Mouse (Mus musculus): ENCODE results near the gene Flywch1. TPM values are rescaled to one million over a fixed set of nuclear protein-coding genes. Genes with fewer than 3 reads are reported as not detected.
"Not testable (repeated sequence)": the region's sequence is repeated elsewhere in the genome, so short reads cannot be mapped to it uniquely, and the experiment has no call there.

Gene Flywch1
- polyA plus RNA-seq, 1 experiment from 2014 or later, result 95.6 TPM

- no peaks in the 10 kb centered on the region for H3K4me1 ChIP-seq
- no peak overlapping the region for H3K4me3 ChIP-seq
- no peak for ATAC-seq (ENCODE audit: insufficient number of reproducible peaks, insufficient read depth, low FRiP score, low TSS enrichment, low read depth)
- 78% methylated on average over 10 of the region's 10 CpGs for WGBS
- H3K9ac ChIP-seq, result no peak overlapping the region
- H3K9me3 ChIP-seq, result no peaks in the 10 kb centered on the region
- peaks cover 17% of the 10 kb centered on the region for H3K36me3 ChIP-seq
- no peak overlapping the region for H3K4me2 ChIP-seq
- no peak overlapping the region for H3K27ac ChIP-seq
- H3K27me3 ChIP-seq, result no peaks in the 10 kb centered on the region
Measured at GRCm38 (mm10) chr17:23776216-23776615, 4.8 kb upstream of the Flywch1 start.

GRCm38 (mm10) chr17:23774090-23774489 is 2.7 kb upstream of the Flywch1 start:
- peaks cover 11% of the 10 kb centered on the region for H3K36me3 ChIP-seq
- no peaks in the 10 kb centered on the region for H3K27me3 ChIP-seq
- no peak overlapping the region for H3K27ac ChIP-seq
- H3K9me3 ChIP-seq, result no peaks in the 10 kb centered on the region
- no peak overlapping the region; the same call in 1 of the 2 replicates for H3K4me2 ChIP-seq
- WGBS, result 6% methylated on average over 12 of the region's 12 CpGs
- 0 out of 2 replicates have a peak overlapping the region, but pooled peaks have one; percentile 21 for H3K9ac ChIP-seq
- H3K4me3 ChIP-seq, result no peak overlapping the region
- ATAC-seq (ENCODE audit: insufficient number of reproducible peaks, insufficient read depth, low FRiP score, low TSS enrichment, low read depth), result 0 out of 2 replicates have a peak, but pooled peaks have one; percentile 17
- peaks cover 8% of the 10 kb centered on the region for H3K4me1 ChIP-seq

GRCm38 (mm10) chr17:23773676-23774075 is 2.3 kb upstream of the Flywch1 start:
- Histone ChIP-seq H3K9ac (no peak overlapping the region), H3K4me1 (peaks cover 8% of the 10 kb centered on the region), H3K27me3 (no peaks in the 10 kb centered on the region), H3K4me2 (no peak overlapping the region), H3K4me3 (no peak overlapping the region), H3K27ac (no peak overlapping the region), H3K36me3 (peaks cover 13% of the 10 kb centered on the region), H3K9me3 (no peaks in the 10 kb centered on the region)
- 67% methylated on average over 6 of the region's 6 CpGs for WGBS
- no peak for ATAC-seq (ENCODE audit: insufficient number of reproducible peaks, insufficient read depth, low FRiP score, low TSS enrichment, low read depth)

- H3K4me3 ChIP-seq; ATAC-seq (ENCODE audit: insufficient number of reproducible peaks, insufficient read depth, low FRiP score, low TSS enrichment, low read depth): not testable (repeated sequence)
- 74% methylated on average over 2 of the region's 2 CpGs for WGBS
Measured at GRCm38 (mm10) chr17:23772219-23772556, 786 bp upstream of the Flywch1 start.

GRCm38 (mm10) chr17:23770896-23771283 is 512 bp downstream of the Flywch1 start:
- H3K27me3 ChIP-seq, result no peaks in the 10 kb centered on the region
- H3K9ac ChIP-seq, result peak overlapping the region; percentile 94
- no peak for ATAC-seq (ENCODE audit: insufficient number of reproducible peaks, insufficient read depth, low FRiP score, low TSS enrichment, low read depth)
- WGBS, result 1% methylated on average over 19 of the region's 19 CpGs
- no peaks in the 10 kb centered on the region for H3K9me3 ChIP-seq
- peaks cover 8% of the 10 kb centered on the region for H3K4me1 ChIP-seq
- H3K27ac ChIP-seq, result peak overlapping the region; percentile 83
- H3K4me3 ChIP-seq, result peak overlapping the region; percentile 90
- H3K4me2 ChIP-seq, result peak overlapping the region; percentile 80
- H3K36me3 ChIP-seq, result peaks cover 15% of the 10 kb centered on the region

More at GRCm38 (mm10) chr17:23772219-23772556, 786 bp upstream of the Flywch1 start:
- peak overlapping the region; percentile 80; the same call in 1 of the 2 replicates for H3K4me2 ChIP-seq
- H3K27me3 ChIP-seq, H3K9ac ChIP-seq, H3K4me1 ChIP-seq, H3K27ac ChIP-seq, H3K9me3 ChIP-seq: not testable (repeated sequence)
- peaks cover 21% of the 10 kb centered on the region for H3K36me3 ChIP-seq

GRCm38 (mm10) chr17:23770493-23770892 is 909 bp downstream of the Flywch1 start:
- ATAC-seq (ENCODE audit: insufficient number of reproducible peaks, insufficient read depth, low FRiP score, low TSS enrichment, low read depth), result no peak
- Histone ChIP-seq H3K27me3 (no peaks in the 10 kb centered on the region), H3K9ac (peak overlapping the region; percentile 94), H3K27ac (no peak overlapping the region), H3K9me3 (no peaks in the 10 kb centered on the region), H3K36me3 (peaks cover 15% of the 10 kb centered on the region), H3K4me3 (peak overlapping the region; percentile 90), H3K4me1 (peaks cover 8% of the 10 kb centered on the region), H3K4me2 (peak overlapping the region; percentile 80)
- WGBS, result 16% methylated on average over 2 of the region's 2 CpGs

- 89% methylated on average over 11 of the region's 11 CpGs for WGBS
- no peak for ATAC-seq (ENCODE audit: insufficient number of reproducible peaks, insufficient read depth, low FRiP score, low TSS enrichment, low read depth)
- Histone ChIP-seq H3K4me1 (no peaks in the 10 kb centered on the region), H3K27me3 (no peaks in the 10 kb centered on the region), H3K4me3 (no peak overlapping the region), H3K9me3 (no peaks in the 10 kb centered on the region), H3K27ac (no peak overlapping the region), H3K9ac (no peak overlapping the region), H3K4me2 (no peak overlapping the region), H3K36me3 (peaks cover 65% of the 10 kb centered on the region)
Measured at GRCm38 (mm10) chr17:23762976-23763375, 8.4 kb downstream of the Flywch1 start.

GRCm38 (mm10) chr17:23761155-23761554 is 10.2 kb downstream of the Flywch1 start:
- Histone ChIP-seq H3K36me3 (peaks cover 80% of the 10 kb centered on the region), H3K27ac (no peak overlapping the region), H3K4me1 (no peaks in the 10 kb centered on the region), H3K9me3 (no peaks in the 10 kb centered on the region), H3K4me2 (no peak overlapping the region), H3K9ac (no peak overlapping the region), H3K4me3 (no peak overlapping the region), H3K27me3 (no peaks in the 10 kb centered on the region)
- WGBS, result 96% methylated on average over 3 of the region's 3 CpGs
- no peak for ATAC-seq (ENCODE audit: insufficient number of reproducible peaks, insufficient read depth, low FRiP score, low TSS enrichment, low read depth)

GRCm38 (mm10) chr17:23760231-23760630 is 11.2 kb downstream of the Flywch1 start:
- H3K4me1 ChIP-seq, result no peaks in the 10 kb centered on the region
- H3K27ac ChIP-seq, result no peak overlapping the region
- no peak overlapping the region for H3K9ac ChIP-seq
- H3K4me3 ChIP-seq, result no peak overlapping the region
- WGBS, result 91% methylated on average over 9 of the region's 9 CpGs
- no peak for ATAC-seq (ENCODE audit: insufficient number of reproducible peaks, insufficient read depth, low FRiP score, low TSS enrichment, low read depth)
- H3K9me3 ChIP-seq, result no peaks in the 10 kb centered on the region
- no peak overlapping the region for H3K4me2 ChIP-seq
- H3K27me3 ChIP-seq, result no peaks in the 10 kb centered on the region
- H3K36me3 ChIP-seq, result peaks cover 89% of the 10 kb centered on the region

GRCm38 (mm10) chr17:23758801-23759200 is 12.6 kb downstream of the Flywch1 start:
- H3K27me3 ChIP-seq, result no peaks in the 10 kb centered on the region
- H3K4me3 ChIP-seq, result no peak overlapping the region
- H3K36me3 ChIP-seq, result peaks cover 95% of the 10 kb centered on the region
- no peaks in the 10 kb centered on the region for H3K4me1 ChIP-seq
- no peak overlapping the region for H3K27ac ChIP-seq
- H3K9me3 ChIP-seq, result no peaks in the 10 kb centered on the region
- no peak overlapping the region for H3K4me2 ChIP-seq
- ATAC-seq (ENCODE audit: insufficient number of reproducible peaks, insufficient read depth, low FRiP score, low TSS enrichment, low read depth), result no peak
- WGBS, result 88% methylated on average over 8 of the region's 8 CpGs
- H3K9ac ChIP-seq, result no peak overlapping the region

GRCm38 (mm10) chr17:23757581-23757980 is 13.8 kb downstream of the Flywch1 start:
- 94% methylated on average over 9 of the region's 9 CpGs for WGBS
- H3K36me3 ChIP-seq, result peaks cover 96% of the 10 kb centered on the region

GRCm38 (mm10) chr17:23755689-23756088 is 15.7 kb downstream of the Flywch1 start:
- 96% methylated on average over 13 of the region's 13 CpGs for WGBS
- Histone ChIP-seq H3K4me2 (no peak overlapping the region), H3K9me3 (no peaks in the 10 kb centered on the region)

More at GRCm38 (mm10) chr17:23757581-23757980, 13.8 kb downstream of the Flywch1 start:
- no peak for ATAC-seq (ENCODE audit: insufficient number of reproducible peaks, insufficient read depth, low FRiP score, low TSS enrichment, low read depth)
- Histone ChIP-seq H3K4me1 (no peaks in the 10 kb centered on the region), H3K27me3 (no peaks in the 10 kb centered on the region), H3K4me2 (no peak overlapping the region), H3K4me3 (no peak overlapping the region), H3K9ac (no peak overlapping the region), H3K27ac (no peak overlapping the region), H3K9me3 (no peaks in the 10 kb centered on the region)

More at GRCm38 (mm10) chr17:23755689-23756088, 15.7 kb downstream of the Flywch1 start:
- Histone ChIP-seq H3K4me1 (no peaks in the 10 kb centered on the region), H3K4me3 (no peak overlapping the region), H3K27ac (no peak overlapping the region), H3K27me3 (no peaks in the 10 kb centered on the region), H3K9ac (no peak overlapping the region), H3K36me3 (peaks cover 95% of the 10 kb centered on the region)
- ATAC-seq (ENCODE audit: insufficient number of reproducible peaks, insufficient read depth, low FRiP score, low TSS enrichment, low read depth), result no peak

All from embryonic facial prominence, embryonic 13.5 days (tissue).